Mouse (Mus musculus): ENCODE data around the gene Mphosph6.

The Mphosph6 gene

DNA sequence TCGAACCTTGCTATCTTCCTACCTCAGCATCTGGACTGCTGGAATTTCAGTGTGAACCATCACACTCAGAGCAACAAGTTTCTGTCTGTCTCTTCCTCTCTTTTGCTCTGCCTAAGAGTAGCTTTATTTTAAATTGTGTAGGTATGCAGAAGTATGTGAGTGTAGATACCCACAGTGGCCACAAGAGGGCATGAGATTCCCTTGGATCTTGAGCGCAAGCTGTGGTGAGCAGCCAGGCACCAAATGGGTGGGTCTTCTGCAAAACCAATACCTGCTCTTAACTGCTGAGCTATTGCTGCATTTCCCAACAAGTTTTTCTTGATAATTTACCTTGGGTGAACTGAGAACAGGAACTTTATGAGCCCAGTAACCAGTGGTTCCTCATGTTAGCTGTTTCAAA lies 29.6 kb downstream of the Mphosph6 start:
- intact Hi-C loops (cut with DNase I) = loop anchor here (2.0 kb wide), 1 partner anchor 93 kb away; no protein-coding TSS in a partner anchor

DNA sequence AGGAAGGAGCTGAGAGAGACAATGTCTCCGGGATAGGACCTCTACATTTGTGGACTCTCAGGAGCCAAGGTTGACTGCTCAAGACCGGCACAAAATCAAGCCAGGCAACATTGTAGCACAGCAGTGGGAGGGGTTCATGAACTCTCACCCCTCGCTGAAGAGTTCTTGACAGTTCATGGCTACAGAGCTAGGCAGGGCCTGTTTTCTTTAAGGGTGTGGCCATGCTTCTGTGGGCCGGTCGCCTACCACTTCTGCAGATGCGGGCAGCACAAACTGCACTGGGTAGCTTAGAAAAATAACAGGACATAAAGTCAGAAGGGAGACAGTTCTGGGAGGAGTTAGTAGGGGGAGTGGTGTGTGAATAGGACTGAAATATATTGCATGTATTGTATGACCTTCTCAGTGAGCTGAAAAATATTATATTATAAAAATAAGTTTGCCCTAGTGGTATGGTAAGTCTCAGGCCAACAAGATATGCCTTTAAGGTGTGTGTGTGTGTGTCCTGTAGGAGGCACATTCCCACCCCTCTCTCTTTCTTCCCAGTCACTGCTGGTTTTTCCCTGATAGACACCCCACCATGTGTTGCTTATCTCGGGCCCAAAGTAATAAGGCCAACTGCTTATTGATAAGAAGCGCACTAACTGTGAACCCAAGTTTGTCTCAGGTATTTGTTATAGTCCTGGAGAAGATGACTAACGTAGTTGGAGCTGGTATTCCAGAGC lies 30.5 kb downstream of the Mphosph6 start:
- intact Hi-C loops (cut with DNase I) = no loop called here

- intact Hi-C loops (cut with DNase I) = no loop called here
Observed at GRCm38 (mm10) chr8:117768971-117769370, 32.8 kb downstream of the Mphosph6 start.

- intact Hi-C loops (cut with DNase I) = no loop called here
Observed at GRCm38 (mm10) chr8:117765947-117766346, 35.8 kb downstream of the Mphosph6 start.

DNA sequence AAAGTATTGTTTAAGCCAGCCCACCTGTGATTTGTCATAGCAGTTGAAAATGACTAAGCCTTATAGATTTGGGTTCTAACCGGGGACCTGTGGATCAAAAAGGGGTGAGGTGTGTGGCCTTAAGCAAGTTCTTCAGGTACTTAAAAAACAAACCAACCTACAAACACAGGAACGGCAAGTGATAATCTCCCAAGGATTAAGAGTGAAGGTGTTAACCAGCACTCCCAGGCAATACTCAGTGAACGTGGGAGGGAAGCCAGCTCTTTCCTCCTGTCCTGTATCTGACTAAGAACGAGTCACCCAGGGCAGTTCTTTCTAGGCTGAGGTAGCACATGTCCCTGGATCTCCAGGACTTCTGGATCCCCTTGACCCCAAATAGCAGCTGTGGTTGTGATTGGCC lies 37.1 kb downstream of the Mphosph6 start:
- intact Hi-C loops (cut with DNase I) = no loop called here

- intact Hi-C loops (cut with DNase I) = no loop called here
Observed at GRCm38 (mm10) chr8:117762776-117763175, 39.0 kb downstream of the Mphosph6 start.

GRCm38 (mm10) chr8:117757900-117758299 lies 43.8 kb downstream of the Mphosph6 start:
- intact Hi-C loops (cut with DNase I) = no loop called here

DNA sequence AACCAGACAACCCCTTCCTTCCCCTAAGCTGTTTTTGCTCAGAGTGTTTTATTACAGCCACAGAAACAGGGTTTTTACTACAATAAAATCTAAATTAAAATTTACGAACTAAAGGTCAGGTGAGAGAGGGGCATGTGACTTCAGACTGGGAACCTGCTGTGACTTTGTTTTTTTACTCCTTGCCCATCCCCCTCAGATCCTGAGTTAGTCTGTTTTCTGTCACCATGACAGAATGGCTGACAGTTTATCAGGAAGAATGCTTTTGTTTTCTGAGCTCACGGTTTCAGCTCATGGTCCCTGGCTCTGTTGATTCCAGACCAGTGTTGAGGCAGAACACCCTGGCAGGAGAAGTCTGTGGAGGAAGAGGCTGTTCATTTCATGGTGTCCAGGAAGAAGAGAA lies 52.3 kb downstream of the Mphosph6 start:
- intact Hi-C loops (cut with DNase I) = no loop called here

GRCm38 (mm10) chr8:117747886-117748730 lies 53.6 kb downstream of the Mphosph6 start:
- intact Hi-C loops (cut with DNase I) = no loop called here

DNA sequence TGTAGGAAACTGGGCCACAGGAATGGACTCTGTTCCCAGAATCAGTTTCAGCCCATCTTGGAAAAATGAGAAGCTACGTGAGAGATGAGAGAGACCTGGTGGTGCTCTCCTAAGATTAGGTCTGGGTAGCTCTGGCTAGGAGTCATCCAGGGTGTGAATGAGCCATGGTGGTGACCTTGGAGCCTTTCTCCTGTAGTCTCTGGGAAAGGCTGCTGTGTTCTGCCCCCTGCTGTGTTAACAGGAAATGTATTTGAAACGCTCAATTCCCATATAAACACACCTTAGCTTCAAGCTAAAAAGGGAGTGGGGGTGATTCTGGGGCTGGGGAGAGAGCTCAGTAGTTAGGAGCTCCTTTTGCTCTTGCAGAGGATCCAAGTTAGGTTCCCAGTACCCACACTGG lies 54.3 kb downstream of the Mphosph6 start:
- intact Hi-C loops (cut with DNase I) = no loop called here

GRCm38 (mm10) chr8:117746651-117747050 lies 55.1 kb downstream of the Mphosph6 start:
- intact Hi-C loops (cut with DNase I) = no loop called here

DNA sequence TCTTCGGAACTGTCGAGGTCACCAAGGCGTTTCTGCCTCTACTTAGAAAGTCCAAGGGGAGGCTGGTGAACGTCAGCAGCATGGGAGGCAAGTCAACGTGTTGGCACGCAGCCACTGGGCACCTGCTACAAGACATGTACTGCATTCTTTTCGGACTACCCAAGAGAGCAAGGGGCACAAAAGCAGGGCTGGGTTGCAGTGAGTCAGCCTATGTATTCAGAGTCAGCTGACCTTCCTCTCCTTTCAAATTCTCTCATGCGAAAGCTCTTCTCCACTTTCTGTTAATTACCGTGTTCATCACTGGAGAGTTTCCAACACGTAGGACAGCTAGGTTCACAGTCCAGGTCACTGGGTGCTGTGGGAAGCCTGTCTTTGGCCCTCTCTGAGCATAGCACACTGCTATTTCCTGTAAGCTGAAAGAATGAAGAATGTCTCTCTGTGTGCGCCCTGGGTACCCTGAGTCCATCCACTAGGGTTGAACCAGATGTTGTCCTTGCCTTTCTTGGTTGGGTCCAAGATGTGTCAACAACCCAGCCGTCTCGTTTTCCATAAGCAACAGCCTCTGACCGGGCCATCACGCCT lies 59.2 kb downstream of the Mphosph6 start:
- intact Hi-C loops (cut with DNase I) = no loop called here
